Mouse (Mus musculus) MN1 (cell line): Measurements from ENCODE around the gene 1700092M07Rik.
"Not testable (repeated sequence)": the region's sequence is repeated elsewhere in the genome, so short reads cannot be mapped to it uniquely, and the experiment has no call there.

ENCODE experiments used
- DNase-seq: peaks from one replicate; pipeline ENCODE4 v3.0.0-alpha.2; 2016; ENCODE audit warnings: low spot score

1700092M07Rik gene

GRCm38 (mm10) chr19:8716767-8717475 is 23.6 kb upstream of the 1700092M07Rik start:
- DNase-seq: no peak

DNA sequence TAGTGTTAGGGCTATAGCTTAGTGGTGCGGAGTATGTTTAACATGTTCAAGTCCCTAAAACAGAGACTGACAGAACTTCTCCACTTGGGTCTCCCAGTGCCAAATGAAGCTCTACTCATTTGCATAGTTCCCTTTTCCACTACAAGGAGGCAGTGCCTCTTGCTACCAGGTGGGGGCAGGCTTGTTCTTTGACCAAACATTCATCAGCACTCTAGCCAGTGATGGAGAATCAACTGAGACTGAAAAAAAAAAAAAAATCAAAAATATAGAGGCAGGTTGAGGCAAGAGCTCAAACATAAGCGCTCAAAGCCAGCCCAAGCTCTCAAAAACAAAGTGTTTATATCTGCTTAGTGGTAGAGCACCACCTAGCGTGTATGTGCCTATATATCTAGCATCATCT is 22.2 kb upstream of the 1700092M07Rik start:
- peak; percentile 71 for DNase-seq

GRCm38 (mm10) chr19:8719037-8719436 is 21.5 kb upstream of the 1700092M07Rik start:
- DNase-seq: not testable (repeated sequence)

- DNase-seq: no peak
Observed at GRCm38 (mm10) chr19:8721378-8721777, 19.1 kb upstream of the 1700092M07Rik start.

DNA sequence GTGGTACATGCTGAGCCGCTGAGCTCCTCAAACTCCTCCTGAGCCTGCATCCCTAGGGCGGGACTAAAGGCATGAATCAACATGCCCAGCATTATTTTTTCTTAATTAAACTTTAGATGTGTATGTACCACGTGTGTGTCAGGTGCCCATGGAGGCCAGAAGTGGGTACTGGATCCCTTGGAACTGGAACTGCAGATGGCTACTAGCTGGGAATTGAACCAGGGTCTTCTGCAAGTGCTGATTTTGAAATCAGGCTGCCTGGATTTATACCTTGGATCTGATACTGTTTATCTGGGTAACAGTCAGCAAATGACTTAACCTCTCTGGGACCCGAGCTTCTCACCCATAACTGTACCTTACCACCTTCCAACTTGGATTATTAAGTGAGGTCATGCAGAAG is 18.5 kb upstream of the 1700092M07Rik start:
- no peak for DNase-seq

DNA sequence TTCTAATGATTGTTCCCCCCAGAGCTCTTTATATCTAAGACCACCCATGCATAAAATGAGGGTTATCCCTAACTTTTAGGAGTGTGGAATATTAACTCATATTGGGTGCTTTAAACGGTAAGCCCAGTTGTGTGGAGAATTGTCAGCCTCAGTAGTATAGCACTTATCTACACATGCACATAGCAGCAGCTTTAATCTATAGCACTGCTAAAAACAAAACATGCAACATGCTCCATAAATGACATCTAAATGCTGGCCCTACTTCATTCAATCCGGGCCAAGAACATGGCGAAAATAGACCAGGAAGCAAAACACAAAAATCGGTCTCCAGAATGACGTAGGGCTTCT is 18.0 kb upstream of the 1700092M07Rik start:
- no peak for DNase-seq

- peak; percentile 97 for DNase-seq
Observed at GRCm38 (mm10) chr19:8722907-8723573, 17.5 kb upstream of the 1700092M07Rik start, which contains the start of gene Slc3a2. Gene Slc3a2 (minus strand): TSS chr19:8723369.

GRCm38 (mm10) chr19:8723574-8724346 is 16.8 kb upstream of the 1700092M07Rik start:
- DNase-seq: peak; percentile 29

DNA sequence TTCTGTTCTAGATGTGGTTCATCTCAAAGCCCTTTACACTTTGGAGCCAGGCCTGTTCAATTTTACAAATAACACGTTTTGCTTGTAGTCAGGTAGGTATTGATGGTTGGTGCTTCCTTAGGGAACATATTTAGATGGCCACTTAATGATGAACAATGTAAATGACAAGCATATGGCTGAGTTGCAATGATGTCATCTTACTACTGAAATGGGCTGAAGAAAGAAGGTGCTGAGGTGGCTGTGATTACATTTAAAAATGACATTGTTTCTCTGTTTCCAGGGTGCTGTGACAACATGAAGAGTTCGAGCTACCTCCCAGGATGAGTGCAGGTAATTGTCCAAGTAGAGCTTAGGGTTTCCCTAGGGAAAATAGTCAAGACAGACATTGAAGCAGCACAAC is 16.1 kb upstream of the 1700092M07Rik start:
- DNase-seq: peak; percentile 24

GRCm38 (mm10) chr19:8725081-8725613 is 15.4 kb upstream of the 1700092M07Rik start:
- DNase-seq: no peak

DNA sequence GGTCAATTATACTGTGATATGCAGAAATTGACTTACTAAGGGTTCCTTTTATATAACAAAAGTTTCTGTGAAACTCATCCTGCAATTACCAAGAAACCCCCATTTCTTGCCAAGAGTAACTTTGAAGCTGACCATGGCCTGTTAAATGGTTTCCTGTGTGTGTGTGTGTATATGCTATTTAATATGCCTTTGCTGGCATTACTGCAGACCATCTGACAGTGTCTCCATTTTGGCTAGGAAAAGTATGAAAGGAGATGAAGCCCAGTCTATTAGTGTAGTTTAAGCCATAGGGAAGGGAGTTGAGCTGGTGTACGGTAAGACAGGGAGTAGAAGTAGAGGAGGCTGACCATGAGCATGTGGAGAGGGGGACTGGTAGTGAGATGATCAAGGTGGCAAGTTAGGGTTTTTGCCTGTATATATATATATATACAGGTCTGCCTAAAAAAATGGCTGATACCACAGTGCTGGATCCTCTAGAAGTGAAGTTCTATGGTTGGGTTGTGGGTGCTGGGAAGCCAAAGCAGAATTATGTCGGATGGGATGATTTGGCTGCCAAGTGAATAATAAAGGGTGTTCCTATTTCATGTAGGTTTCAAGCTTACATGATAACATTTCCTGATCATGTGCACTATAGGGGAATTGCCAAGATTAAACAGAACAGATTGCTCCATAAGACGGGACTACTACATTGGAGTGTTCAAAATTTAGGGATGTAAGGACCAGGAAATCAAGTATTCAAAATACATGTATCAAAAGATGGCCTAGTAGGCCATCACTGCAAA is 13.7 kb upstream of the 1700092M07Rik start:
- no peak for DNase-seq

DNA sequence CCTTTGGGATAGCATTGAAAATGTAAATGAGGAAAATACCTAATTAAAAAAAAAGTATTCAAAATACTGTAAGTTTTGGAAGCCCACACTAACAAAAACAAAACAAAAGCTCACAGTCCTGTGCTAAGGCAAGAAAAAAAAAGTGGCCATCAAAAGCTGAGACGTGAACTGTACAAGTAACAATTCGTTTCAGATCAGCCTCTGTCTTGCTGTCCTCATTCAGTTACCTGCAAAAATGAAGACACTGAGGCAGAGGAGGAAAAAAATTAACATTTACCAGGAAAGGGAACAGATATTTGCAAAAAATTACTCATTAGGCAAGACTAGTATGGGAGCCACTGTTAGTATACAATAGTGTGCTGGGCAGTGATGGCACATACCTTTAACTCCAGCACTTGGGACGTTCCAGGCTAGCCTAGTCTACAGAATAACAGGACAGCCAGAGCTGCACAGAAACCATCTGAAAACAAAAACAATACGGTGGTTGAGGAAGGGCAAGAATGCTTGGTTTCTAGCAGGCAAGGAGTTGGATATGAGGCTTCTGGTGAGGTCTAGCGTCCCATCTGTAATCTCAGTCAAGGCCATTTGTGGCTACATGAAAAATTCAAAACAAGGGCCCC is 12.9 kb upstream of the 1700092M07Rik start:
- DNase-seq: no peak

DNA sequence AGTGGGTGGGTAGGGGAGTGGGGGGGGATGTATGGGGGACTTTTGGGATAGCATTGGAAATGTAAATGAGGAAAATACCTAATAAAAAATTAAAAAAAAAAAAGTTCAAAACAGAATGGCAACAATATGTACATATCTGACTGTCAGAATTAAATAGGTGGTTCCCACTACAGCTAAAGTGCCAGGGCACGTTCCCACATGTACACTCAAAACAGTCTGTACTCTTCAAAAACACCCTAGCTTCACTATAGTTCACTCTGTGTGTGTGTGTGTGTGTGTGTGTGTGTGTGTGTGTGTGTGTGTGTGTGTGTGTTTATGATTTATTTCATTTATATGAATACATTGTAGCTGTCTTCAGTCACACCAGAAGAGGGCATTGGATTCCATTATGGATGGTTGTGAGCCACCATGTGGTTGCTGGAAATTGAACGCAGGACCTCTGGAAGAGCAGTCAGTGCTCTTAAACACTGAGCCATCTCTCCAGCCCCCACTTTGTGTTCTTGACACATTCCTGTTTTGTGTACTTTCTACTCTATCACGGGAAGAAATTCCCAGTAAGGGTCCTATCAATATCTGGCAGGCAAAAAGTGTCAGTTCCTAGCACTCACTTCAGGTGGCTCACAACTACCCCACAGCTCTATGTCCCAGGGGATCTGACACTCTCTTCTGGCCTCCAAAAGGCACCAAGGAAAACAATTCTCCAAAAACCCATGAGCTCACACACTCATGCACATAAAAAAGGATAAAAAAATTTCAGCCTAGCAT is 12.0 kb upstream of the 1700092M07Rik start:
- not testable (repeated sequence) for DNase-seq

GRCm38 (mm10) chr19:8734334-8734733 is 6.2 kb upstream of the 1700092M07Rik start:
- DNase-seq: no peak

DNA sequence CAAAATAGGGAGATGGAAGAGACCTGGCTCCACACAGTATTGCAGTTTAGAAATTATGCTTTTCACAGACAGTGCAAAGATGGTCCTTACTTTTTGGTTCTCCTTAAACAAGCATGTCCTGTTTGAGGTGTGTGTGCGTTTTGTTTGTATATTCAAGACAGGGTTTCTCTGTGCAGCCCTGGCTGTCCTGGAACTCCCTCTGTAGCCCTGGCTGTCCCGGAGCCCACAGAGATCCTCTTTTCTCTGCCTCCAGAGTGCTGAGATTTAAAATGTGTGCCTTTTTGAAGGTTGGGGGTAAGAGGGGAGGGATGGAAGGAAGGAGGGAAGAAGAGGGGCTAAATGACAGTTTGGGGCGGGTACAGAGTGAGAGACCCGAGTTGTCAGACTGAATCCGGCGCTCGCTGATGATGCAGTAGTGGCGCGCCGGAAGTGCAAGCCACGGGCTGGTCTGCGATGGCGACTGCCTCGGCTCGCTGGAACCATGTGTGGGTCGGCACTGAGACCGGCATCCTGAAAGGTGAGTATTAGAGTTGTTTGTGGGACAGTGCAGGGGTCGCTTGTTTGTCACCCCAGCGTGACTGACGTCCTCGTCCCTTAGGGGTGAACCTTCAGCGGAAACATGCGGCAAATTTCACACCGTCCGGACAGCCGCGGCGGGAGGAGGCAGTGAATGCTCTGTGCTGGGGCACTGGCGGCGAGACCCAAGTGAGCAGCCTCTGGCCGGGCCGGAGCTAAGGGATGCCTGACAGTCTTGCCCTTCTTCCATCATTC is 4.9 kb upstream of the 1700092M07Rik start, which contains the start of gene Wdr74:
Gene Wdr74, plus strand, starts transcription at position 439 of the 771 bp plus-strand sequence.
- DNase-seq: peak; percentile 88

DNA sequence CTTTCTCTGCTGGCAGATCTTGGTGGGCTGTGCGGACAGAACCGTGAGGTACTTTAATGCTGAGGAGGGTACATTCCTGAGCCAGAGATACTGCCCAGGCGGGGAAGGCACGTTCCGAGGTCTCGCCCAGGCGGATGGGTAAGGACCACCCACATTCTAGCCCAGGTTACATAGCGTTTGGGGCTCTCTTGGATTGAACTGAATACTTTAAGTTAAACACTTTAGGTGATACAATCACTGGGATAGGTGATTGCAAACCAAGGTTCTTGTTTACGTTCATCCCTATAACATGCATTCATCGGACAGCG is 4.4 kb upstream of the 1700092M07Rik start:
- no peak for DNase-seq

- DNase-seq: no peak
Observed at GRCm38 (mm10) chr19:8738911-8739310, 1.6 kb upstream of the 1700092M07Rik start.

GRCm38 (mm10) chr19:8739646-8740045 is 872 bp upstream of the 1700092M07Rik start:
- DNase-seq: no peak

DNA sequence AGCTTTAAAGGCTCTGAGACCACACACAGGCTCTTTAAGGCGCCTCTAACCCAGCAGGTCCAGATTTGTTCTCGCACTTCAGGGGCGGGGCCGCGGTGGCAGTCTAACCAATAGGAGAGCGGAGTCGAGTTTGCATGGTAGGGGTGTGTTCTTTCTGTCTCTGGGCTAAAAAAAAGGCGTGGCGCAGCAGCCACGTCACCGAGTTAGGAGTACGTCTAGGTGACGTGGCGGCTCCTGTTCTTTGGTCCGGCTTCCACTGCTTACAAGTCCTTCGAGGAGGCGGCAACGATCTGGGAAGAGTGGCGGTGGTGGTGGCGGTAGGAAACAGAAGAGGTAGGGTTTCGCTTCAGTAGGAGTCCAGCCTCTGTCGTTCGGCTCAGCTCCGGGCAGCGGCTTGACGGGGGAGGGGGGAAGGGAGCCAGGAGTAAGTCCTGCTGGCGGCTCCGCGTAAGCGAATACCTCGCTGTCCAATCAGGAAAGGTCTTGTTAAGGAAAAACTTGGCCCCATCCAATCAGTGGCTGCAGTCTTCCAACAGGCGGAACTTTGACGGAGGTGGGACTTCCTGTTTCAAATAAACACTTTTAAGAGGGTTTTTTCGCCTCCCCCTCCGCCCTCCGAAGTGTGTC is 838 bp downstream of the 1700092M07Rik start, which contains the start of gene Stx5a:
Gene Stx5a, plus strand, starts transcription at position 171 of the 627 bp plus-strand sequence.
- peak; percentile 95 for DNase-seq
